Mouse (Mus musculus): ENCODE results near the gene Fabp1. TPM values are rescaled to one million over a fixed set of nuclear protein-coding genes. Genes with fewer than 3 reads are reported as not detected.

Fabp1 gene
- polyA plus RNA-seq, 1 experiment from 2014 or later: 1.3 TPM

DNA sequence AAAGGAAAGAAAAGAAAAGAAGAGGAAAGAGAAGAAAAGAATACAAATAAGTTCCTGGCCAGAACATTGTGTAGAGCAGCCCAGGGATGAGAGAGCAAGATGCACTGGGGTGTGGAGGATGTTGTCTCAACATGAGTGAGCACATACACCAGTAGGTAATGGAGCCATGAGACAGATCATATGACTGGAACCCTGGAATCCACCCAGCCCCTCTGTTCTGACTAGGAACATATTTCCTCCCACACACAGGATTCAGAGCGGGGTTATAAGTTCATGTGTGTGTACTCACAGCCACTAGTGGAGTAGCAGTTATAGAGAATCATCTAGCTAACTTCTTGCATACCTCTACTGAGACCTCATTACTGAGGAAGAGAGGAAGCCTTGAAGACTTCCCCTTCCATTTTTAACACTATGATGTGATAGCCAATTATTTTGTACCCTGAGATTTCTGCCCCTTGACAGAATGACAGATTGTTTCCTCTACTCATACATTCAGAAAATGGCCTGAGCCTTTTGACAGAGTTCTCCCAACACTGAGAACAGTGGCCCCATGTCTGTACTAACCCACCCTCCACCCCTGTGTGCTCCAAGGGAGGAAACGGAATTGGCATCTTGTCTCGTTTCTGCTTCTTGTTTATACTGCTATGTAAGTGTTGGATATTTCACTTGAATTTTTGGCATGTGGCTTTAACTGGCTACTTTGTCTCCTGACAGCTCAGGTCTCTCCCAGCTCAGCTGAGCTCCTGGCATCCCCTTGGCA, 24.7 kb downstream of the Fabp1 start:
- Histone ChIP-seq H3K4me1 (peaks cover 27% of the 10 kb centered on the region), H3K4me3 (no peak overlapping the region), H3K9ac (no peak overlapping the region), H3K36me3 (no peaks in the 10 kb centered on the region), H3K27ac (no peak overlapping the region), H3K27me3 (no peaks in the 10 kb centered on the region), H3K4me2 (no peak overlapping the region), H3K9me3 (no peaks in the 10 kb centered on the region)
- ATAC-seq (ENCODE audit: borderline replicate concordance, extremely low read depth, low FRiP score, low TSS enrichment): peak; percentile 62
- WGBS: 21% methylated on average over 3 of the region's 3 CpGs

DNA sequence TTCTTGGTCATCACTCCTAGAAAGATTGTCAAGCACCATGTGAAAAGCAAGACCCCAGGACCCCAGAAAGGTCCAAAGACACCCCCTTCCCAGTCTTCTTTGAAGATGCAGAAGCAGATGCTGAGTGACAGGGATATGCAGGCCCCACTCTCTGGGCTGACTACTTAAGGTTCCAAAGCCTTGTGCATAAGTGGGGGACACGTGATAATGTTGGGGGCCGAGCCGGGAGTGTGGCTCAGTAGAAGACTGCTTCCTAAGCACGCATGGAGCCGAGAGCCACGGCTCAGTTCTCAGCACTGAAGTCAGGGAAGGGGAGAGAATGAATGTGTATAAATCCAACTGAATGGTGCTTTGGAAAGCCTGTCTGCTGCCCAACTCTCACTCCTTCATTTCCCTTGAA, 26.9 kb downstream of the Fabp1 start:
- Histone ChIP-seq H3K4me2 (no peak overlapping the region), H3K27me3 (no peaks in the 10 kb centered on the region), H3K27ac (no peak overlapping the region), H3K4me1 (peaks cover 27% of the 10 kb centered on the region), H3K9me3 (no peaks in the 10 kb centered on the region), H3K36me3 (no peaks in the 10 kb centered on the region), H3K9ac (no peak overlapping the region), H3K4me3 (no peak overlapping the region)
- ATAC-seq (ENCODE audit: borderline replicate concordance, extremely low read depth, low FRiP score, low TSS enrichment): no peak; the same call in 1 of the 2 replicates
- WGBS: 19% methylated on average over 6 of the region's 6 CpGs

DNA sequence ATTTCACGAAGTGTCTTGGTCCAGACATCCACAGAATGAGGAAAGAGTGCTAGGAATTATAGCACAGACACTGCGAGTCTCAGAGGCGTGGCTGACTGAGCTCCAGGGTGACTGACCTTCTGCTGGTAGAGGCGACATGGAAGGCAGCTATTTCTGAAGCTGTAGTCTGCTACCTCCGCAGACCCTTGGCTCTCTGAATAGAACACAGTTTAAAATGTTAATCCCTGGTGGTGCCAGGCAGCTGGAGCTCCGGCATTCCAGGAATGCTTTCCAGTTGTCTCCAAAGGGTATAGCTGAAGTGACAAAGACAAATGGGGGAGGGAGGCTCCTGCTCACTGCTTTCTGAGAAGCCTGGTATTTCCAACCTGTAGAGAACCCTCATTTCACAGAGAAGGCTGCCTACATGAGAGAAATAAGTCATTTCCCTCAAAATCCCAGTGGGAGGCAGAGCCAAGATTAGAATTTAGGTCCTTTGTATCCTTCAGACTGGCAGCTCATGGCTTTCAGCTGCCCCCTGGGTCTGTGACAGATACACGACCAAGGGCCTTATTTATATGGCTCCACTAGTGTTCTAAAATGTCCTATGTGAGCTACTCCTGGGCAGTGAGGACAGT, 27.6 kb downstream of the Fabp1 start:
- WGBS: 6% methylated on average over 7 of the region's 7 CpGs
- H3K4me1 ChIP-seq: peaks cover 27% of the 10 kb centered on the region
- no peak; the same call in 1 of the 2 replicates for ATAC-seq (ENCODE audit: borderline replicate concordance, extremely low read depth, low FRiP score, low TSS enrichment)
- H3K36me3 ChIP-seq: no peaks in the 10 kb centered on the region
- H3K9ac ChIP-seq: no peak overlapping the region
- no peaks in the 10 kb centered on the region for H3K27me3 ChIP-seq
- no peak overlapping the region for H3K4me2 ChIP-seq
- H3K4me3 ChIP-seq: no peak overlapping the region
- no peaks in the 10 kb centered on the region for H3K9me3 ChIP-seq
- H3K27ac ChIP-seq: 0 out of 2 replicates have a peak overlapping the region, but pooled peaks have one; percentile 2

DNA sequence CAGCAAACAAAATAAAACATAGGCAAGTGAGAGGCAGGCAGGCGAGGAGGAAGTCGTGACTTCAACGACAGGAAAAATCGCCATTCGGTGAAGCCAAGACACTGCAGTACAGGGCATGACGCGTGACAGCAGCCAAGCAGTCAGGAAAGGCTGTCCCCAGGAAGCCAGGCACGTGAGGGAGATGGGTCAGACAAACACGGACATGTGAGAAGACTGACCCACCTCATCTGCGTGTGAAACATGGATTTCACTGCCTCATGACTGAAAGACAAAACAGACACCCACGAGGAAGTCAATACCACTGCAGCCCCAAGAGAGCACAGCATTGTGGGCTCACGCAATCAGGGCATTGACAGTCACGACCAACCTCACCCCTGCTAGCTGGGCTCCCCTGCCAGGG, 35.5 kb downstream of the Fabp1 start:
- Histone ChIP-seq H3K9me3 (no peaks in the 10 kb centered on the region), H3K27ac (no peak overlapping the region), H3K4me2 (no peak overlapping the region), H3K36me3 (no peaks in the 10 kb centered on the region), H3K9ac (no peak overlapping the region), H3K4me1 (no peaks in the 10 kb centered on the region), H3K4me3 (no peak overlapping the region), H3K27me3 (no peaks in the 10 kb centered on the region)
- ATAC-seq (ENCODE audit: borderline replicate concordance, extremely low read depth, low FRiP score, low TSS enrichment): no peak
- WGBS: 62% methylated on average over 13 of the region's 13 CpGs

DNA sequence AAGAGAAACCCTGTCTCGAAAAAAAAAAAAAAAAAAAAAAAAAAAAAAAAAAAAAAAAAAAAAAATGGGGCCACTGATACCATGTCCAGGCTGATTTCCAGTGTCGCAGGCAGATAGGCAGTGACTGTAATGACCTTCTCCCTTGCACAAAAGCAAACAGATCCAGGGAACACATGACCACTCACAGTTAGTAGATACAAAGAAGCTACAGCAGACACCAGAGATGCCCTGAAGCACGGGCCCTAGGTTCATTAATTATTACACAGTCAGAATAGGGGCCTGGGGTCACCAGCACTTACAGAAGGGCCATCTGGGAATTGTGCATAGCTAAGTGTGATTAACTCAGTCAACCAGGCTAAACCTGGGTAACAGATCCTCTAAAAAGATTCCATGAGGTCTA, 36.3 kb downstream of the Fabp1 start:
- Histone ChIP-seq H3K9ac (no peak overlapping the region), H3K4me2 (no peak overlapping the region), H3K4me1 (0 out of 2 replicates have a peak, but pooled peaks cover 2% of the 10 kb centered on the region), H3K27ac (no peak overlapping the region), H3K27me3 (no peaks in the 10 kb centered on the region), H3K9me3 (no peaks in the 10 kb centered on the region), H3K36me3 (no peaks in the 10 kb centered on the region), H3K4me3 (no peak overlapping the region)
- no peak for ATAC-seq (ENCODE audit: borderline replicate concordance, extremely low read depth, low FRiP score, low TSS enrichment)
- 67% methylated on average over 3 of the region's 3 CpGs for WGBS

DNA sequence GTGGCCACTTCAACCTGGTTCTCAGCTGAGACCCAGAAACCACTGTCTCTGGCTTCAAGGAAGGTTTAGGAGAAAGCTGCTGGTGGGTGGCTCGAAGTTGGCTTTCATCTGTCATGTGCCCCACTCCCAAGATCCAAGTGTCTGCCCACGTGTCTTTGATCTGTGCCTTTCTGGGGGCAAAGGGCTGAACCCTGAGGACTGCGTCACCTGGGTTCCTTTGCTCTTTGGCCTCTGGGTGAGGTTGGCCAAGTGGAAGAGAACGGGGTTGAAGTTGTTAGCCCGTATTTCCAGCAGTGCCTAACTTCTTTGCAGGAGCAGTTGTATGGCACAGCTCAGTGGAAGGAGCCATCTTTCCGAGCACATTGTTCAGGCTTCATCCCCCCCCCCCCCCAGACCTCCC, 36.9 kb downstream of the Fabp1 start:
- peak overlapping the region; percentile 22; the same call in 1 of the 2 replicates for H3K27ac ChIP-seq
- H3K4me3 ChIP-seq: no peak overlapping the region
- H3K4me2 ChIP-seq: no peak overlapping the region
- no peak overlapping the region for H3K9ac ChIP-seq
- ATAC-seq (ENCODE audit: borderline replicate concordance, extremely low read depth, low FRiP score, low TSS enrichment): no peak
- H3K4me1 ChIP-seq: 0 out of 2 replicates have a peak, but pooled peaks cover 3% of the 10 kb centered on the region
- H3K27me3 ChIP-seq: no peaks in the 10 kb centered on the region
- H3K9me3 ChIP-seq: no peaks in the 10 kb centered on the region
- WGBS: 66% methylated on average over 6 of the region's 6 CpGs
- H3K36me3 ChIP-seq: no peaks in the 10 kb centered on the region

DNA sequence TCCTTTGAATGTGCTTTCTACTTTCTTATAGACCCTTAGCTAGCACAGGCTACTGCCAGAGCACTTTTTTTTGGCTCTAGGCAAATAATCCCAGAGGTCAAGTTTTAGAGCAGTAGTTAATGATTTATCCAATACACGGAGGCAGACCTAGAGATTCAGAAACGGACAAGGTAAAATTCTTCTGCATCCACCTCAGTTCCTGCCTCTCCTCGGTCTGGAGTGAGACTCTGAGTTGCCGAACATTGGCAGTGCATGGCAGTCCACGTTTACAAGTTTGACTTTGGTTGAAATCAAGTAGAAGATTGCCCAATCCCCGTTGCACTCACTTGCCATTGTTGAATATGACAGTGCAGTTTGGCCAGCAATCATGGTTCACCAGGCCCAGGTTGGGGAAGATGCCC, 37.4 kb downstream of the Fabp1 start:
- H3K9ac ChIP-seq: no peak overlapping the region
- 55% methylated on average over 6 of the region's 6 CpGs for WGBS
- H3K4me1 ChIP-seq: 0 out of 2 replicates have a peak, but pooled peaks cover 3% of the 10 kb centered on the region
- peak overlapping the region; percentile 64 for H3K27ac ChIP-seq
- H3K9me3 ChIP-seq: no peaks in the 10 kb centered on the region
- no peaks in the 10 kb centered on the region for H3K27me3 ChIP-seq
- ATAC-seq (ENCODE audit: borderline replicate concordance, extremely low read depth, low FRiP score, low TSS enrichment): no peak
- H3K4me3 ChIP-seq: no peak overlapping the region
- no peaks in the 10 kb centered on the region for H3K36me3 ChIP-seq
- H3K4me2 ChIP-seq: no peak overlapping the region

DNA sequence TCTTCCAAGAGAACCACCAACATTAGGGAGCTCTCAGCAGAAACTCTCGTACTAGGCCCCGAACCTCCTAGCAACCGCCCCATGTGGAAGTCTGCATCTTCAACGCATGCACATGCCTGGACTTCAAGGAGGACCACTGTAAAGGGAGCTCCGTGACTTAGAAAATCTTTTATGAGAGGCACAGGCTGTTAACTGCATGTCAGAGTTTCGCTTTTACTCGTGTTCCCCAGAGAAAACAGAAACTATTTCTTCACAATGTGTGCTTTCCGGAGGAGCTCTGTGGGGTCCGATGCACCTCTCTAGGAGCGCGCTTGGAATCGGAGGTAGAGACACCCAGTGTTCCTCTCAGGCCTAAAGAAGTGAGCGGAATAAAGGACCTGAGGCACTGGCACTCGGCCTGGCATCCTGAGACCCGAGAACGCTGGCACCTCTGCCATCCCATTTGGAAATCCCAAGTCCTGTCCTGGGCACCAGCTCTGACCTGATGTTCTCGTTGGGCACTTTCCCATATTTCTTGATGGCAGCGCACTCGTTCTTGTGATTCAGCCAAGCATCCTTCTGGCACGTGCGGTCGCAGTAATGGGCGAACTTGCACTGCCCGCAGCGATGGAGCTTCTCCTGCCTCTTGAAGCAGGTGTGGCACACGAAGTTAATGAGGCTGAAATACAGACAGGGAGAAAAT, 39.6 kb downstream of the Fabp1 start:
- H3K4me1 ChIP-seq: 0 out of 2 replicates have a peak, but pooled peaks cover 3% of the 10 kb centered on the region
- WGBS: 91% methylated on average over 26 of the region's 26 CpGs
- H3K27me3 ChIP-seq: no peaks in the 10 kb centered on the region
- H3K4me2 ChIP-seq: no peak overlapping the region
- no peak for ATAC-seq (ENCODE audit: borderline replicate concordance, extremely low read depth, low FRiP score, low TSS enrichment)
- H3K36me3 ChIP-seq: no peaks in the 10 kb centered on the region
- no peak overlapping the region for H3K9ac ChIP-seq
- H3K9me3 ChIP-seq: no peaks in the 10 kb centered on the region
- H3K27ac ChIP-seq: no peak overlapping the region
- no peak overlapping the region for H3K4me3 ChIP-seq

DNA sequence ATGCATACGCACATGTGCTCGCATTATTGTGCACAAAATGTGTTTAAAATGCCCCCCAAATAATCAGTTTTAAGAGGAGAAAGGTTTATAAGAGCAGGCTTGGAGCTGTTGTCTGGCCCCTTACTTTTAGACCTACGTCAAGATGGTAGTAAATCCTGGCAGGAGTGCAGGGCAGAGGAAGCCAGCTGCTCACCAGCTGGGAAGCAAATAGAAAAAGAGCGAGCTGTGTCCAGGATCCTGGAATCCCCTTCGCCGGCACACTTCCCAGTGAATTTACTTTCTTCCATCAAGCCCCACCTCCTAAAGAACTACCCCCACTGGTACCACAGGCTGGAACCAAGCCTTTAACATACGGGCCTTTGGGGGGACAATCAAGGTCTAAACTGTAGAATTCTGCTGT, 41.2 kb downstream of the Fabp1 start:
- H3K4me2 ChIP-seq: no peak overlapping the region
- H3K9ac ChIP-seq: no peak overlapping the region
- H3K9me3 ChIP-seq: no peaks in the 10 kb centered on the region
- no peak for ATAC-seq (ENCODE audit: borderline replicate concordance, extremely low read depth, low FRiP score, low TSS enrichment)
- H3K27me3 ChIP-seq: no peaks in the 10 kb centered on the region
- WGBS: 61% methylated on average over 7 of the region's 7 CpGs
- H3K4me3 ChIP-seq: no peak overlapping the region
- H3K4me1 ChIP-seq: 0 out of 2 replicates have a peak, but pooled peaks cover 3% of the 10 kb centered on the region
- no peaks in the 10 kb centered on the region for H3K36me3 ChIP-seq
- no peak overlapping the region for H3K27ac ChIP-seq

DNA sequence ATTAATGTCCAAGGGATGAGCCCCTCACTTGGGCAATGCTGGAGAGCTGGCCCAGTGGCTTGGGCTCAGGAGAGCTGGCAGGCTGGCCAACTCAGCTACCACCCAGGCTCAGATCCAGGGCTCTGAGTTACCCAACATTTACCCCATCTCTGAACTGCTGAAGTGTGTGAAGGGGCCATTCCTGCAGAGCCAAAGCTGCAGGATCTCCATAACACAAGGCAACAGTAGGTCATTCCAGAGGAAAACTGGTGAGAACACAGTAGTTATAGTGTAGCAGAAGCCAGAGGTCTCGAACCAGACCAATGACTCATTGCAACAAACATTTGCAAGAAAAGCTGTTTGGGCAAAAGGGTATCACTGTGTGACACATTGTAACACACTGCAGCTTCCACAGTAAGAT, 43.2 kb downstream of the Fabp1 start:
- no peak overlapping the region for H3K27ac ChIP-seq
- no peak overlapping the region for H3K9ac ChIP-seq
- WGBS: 65% methylated on average over 1 of the region's 1 CpGs
- H3K9me3 ChIP-seq: no peaks in the 10 kb centered on the region
- H3K4me3 ChIP-seq: no peak overlapping the region
- ATAC-seq (ENCODE audit: borderline replicate concordance, extremely low read depth, low FRiP score, low TSS enrichment): no peak
- no peak overlapping the region for H3K4me2 ChIP-seq
- 0 out of 2 replicates have a peak, but pooled peaks cover 3% of the 10 kb centered on the region for H3K4me1 ChIP-seq
- no peaks in the 10 kb centered on the region for H3K27me3 ChIP-seq
- no peaks in the 10 kb centered on the region for H3K36me3 ChIP-seq

DNA sequence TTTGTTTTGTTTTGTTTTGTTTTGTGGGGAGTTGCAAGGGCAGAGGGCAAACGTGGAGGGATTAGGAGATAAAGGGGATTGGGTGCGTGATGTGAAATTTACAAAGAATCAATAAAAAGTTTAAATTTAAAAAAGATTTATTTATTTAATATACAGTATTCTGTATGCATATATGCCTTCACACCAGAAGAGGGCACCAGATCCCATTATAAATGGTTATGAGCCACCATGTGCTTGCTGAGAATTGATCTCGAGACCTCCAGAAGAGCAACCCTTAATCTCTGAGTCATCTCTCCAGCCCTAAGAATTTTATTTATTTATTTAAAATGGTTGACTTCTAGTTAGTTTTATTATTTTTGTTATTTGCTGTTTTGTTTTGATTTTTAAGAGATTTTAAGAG, 43.6 kb downstream of the Fabp1 start:
- no peak overlapping the region for H3K4me3 ChIP-seq
- H3K27ac ChIP-seq: no peak overlapping the region
- H3K4me1 ChIP-seq: 0 out of 2 replicates have a peak, but pooled peaks cover 3% of the 10 kb centered on the region
- H3K27me3 ChIP-seq: no peaks in the 10 kb centered on the region
- H3K9me3 ChIP-seq: no peaks in the 10 kb centered on the region
- 81% methylated on average over 3 of the region's 3 CpGs for WGBS
- H3K36me3 ChIP-seq: no peaks in the 10 kb centered on the region
- H3K9ac ChIP-seq: no peak overlapping the region
- H3K4me2 ChIP-seq: no peak overlapping the region
- ATAC-seq (ENCODE audit: borderline replicate concordance, extremely low read depth, low FRiP score, low TSS enrichment): no peak

DNA sequence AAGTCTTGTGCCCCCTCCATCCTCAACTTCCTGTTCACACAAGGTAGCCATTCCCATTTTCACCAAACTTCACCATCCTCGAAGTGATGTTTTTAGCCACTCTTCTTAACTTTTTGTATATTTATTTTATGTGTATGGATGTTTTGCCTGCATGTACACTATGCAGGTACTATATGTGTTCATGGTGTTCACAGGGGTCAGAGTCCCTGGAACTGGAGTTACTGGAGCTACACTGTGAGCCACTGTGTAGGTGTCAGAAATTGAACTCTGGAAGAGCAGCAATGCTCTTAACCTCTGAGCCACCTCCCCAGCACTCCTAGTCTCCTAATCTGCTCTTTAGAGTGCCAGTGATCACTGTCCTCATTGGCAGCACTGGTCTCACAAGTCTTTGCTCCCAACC, 48.8 kb downstream of the Fabp1 start:
- no peaks in the 10 kb centered on the region for H3K36me3 ChIP-seq
- H3K27ac ChIP-seq: no peak overlapping the region
- whole genome bisulfite sequencing: 83% methylated on average over 1 of the region's 1 CpGs
- no peaks in the 10 kb centered on the region for H3K9me3 ChIP-seq
- no peaks in the 10 kb centered on the region for H3K27me3 ChIP-seq
- H3K4me1 ChIP-seq: no peaks in the 10 kb centered on the region
- no peak overlapping the region for H3K4me3 ChIP-seq
- no peak overlapping the region for H3K9ac ChIP-seq
- ATAC-seq (ENCODE audit: borderline replicate concordance, extremely low read depth, low FRiP score, low TSS enrichment): no peak
- H3K4me2 ChIP-seq: no peak overlapping the region

Measured in lung, embryonic 15.5 days (tissue).